Comparison of ENCODE assay signal across 31 mouse cellular contexts in genomic region chr9:40649983-40650382, GRCm38 (mm10). TPM values are rescaled to one million over a fixed set of nuclear protein-coding genes. Genes with fewer than 3 reads are reported as not detected.
"Had no signal": no experiment of that assay in that cellular context is flagged by ENCODE, and none has a peak within 500 bp of the region (broad histone marks: within the 10 kb centered on the region; RNA-seq: fewer than 3 reads in every experiment).

No protein-coding gene starts in this region.

- H3K4me2 ChIP-seq: heart, embryonic 12.5 days; hindbrain, embryonic 13.5 days; hindbrain, embryonic 15.5 days; kidney, embryonic 15.5 days; limb, embryonic 13.5 days; limb, embryonic 15.5 days had no signal

- H3K27ac ChIP-seq: gastrocnemius, adult 2 months; heart, embryonic 10.5 days; hindbrain, embryonic 13.5 days; hindbrain, embryonic 15.5 days; hindbrain, postnatal 0 days; kidney, embryonic 15.5 days; kidney, postnatal 0 days; limb, embryonic 13.5 days; limb, embryonic 15.5 days had no signal

- ATAC-seq: hindbrain, postnatal 0 days; intestine, embryonic 16.5 days had no signal

- H3K4me3 ChIP-seq: gastrocnemius, adult 2 months; heart, embryonic 10.5 days; heart, embryonic 12.5 days; hindbrain, embryonic 13.5 days; hindbrain, embryonic 15.5 days; kidney, embryonic 15.5 days; limb, embryonic 13.5 days; limb, embryonic 15.5 days had no signal

- H3K27me3 ChIP-seq: heart, embryonic 12.5 days; hindbrain, embryonic 13.5 days; hindbrain, embryonic 15.5 days; kidney, embryonic 15.5 days; limb, embryonic 13.5 days; limb, embryonic 15.5 days had no signal

- H3K4me1 ChIP-seq: heart, embryonic 12.5 days; hindbrain, embryonic 13.5 days; hindbrain, embryonic 15.5 days; limb, embryonic 15.5 days had no signal

- H3K36me3 ChIP-seq: heart, embryonic 10.5 days; heart, embryonic 12.5 days; hindbrain, embryonic 13.5 days; hindbrain, embryonic 15.5 days; kidney, embryonic 15.5 days; limb, embryonic 13.5 days; limb, embryonic 15.5 days had no signal

- H3K9me3 ChIP-seq: heart, embryonic 10.5 days; heart, embryonic 12.5 days; hindbrain, embryonic 13.5 days; hindbrain, embryonic 15.5 days; kidney, embryonic 15.5 days; limb, embryonic 13.5 days; limb, embryonic 15.5 days had no signal

- H3K9ac ChIP-seq: heart, embryonic 12.5 days; hindbrain, embryonic 13.5 days; hindbrain, embryonic 15.5 days; kidney, embryonic 15.5 days; limb, embryonic 13.5 days; limb, embryonic 15.5 days had no signal

- DNase-seq: gastrocnemius, adult 2 months; gastrocnemius, postnatal 10 days; gastrocnemius, postnatal 25 days; heart, adult 18-20 months; heart, postnatal 14 days; heart, postnatal 36 days; kidney, adult 11 months; kidney, adult 2 months; kidney, adult 9 months; kidney, postnatal 14 days; kidney, postnatal 36 days; layer of hippocampus, adult 9-11 months; layer of hippocampus, postnatal 36 days; left cerebral cortex, postnatal 4 days had no signal

RNA-seq across cellular contexts. Expression of gene Gm21915, which starts 20.4 kb away (rescaled TPM):
- polyA plus RNA-seq: frontal cortex, adult 2 months; heart, embryonic 10.5 days; heart, embryonic 12.5 days; heart, embryonic 14.5 days; heart, embryonic 16.5 days; hindbrain, embryonic 11.5 days; hindbrain, embryonic 13.5 days; hindbrain, embryonic 15.5 days; hindbrain, postnatal 0 days; intestine, embryonic 14.5 days; intestine, embryonic 16.5 days; kidney, adult 2 months; kidney, embryonic 15.5 days; kidney, postnatal 0 days; limb, embryonic 11.5 days; limb, embryonic 13.5 days; limb, embryonic 15.5 days; liver, adult 2 months had no signal
